In the genomic region with DNA sequence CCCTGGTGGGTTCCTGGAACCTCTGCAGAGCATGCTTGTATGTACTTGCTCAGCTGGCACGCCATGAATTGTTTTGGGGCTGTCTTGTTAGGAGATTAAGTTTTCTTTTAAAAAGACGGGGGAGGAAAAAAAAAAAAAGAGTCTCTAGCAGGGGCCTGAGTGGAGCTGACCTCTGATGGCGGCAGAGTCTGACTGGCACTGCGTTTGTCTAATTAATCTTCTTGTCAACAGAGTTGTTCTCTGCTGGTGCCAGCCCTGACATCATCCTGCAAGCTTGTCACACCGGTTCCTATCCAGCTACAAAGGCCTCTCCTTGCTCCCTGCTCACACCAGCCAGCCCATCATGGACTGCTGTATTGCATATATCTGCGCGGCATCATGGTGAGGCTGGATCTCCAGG, we compare ENCODE assay signal across 17 mouse cellular contexts.
A peak's percentile ranks its signal among the peaks of the same experiment; 100 is the strongest.
DNase-seq lines count a peak whose midpoint lies in the region; ATAC-seq and TF ChIP-seq lines count a peak whose summit lies in the region.
"Had no signal": no experiment of that assay in that cellular context is flagged by ENCODE, and none has a peak within 500 bp of the region (broad histone marks: within the 10 kb centered on the region; RNA-seq: fewer than 3 reads in every experiment).

No protein-coding gene starts in this region.

- ATAC-seq in lung, embryonic 14.5 days (ENCODE audit: insufficient read depth), result no peak
- peak; percentile 8; the same call in 1 of the 2 replicates for ATAC-seq in stomach, embryonic 14.5 days (ENCODE audit: insufficient number of reproducible peaks, insufficient read depth, low FRiP score, low read depth)
- ATAC-seq in CD4-positive, CD25-positive, alpha-beta regulatory T cell, adult 4 months, result no peak

- 35% methylated on average over 7 of the region's 7 CpGs for WGBS in lung, embryonic 14.5 days
- 59% methylated on average over 7 of the region's 7 CpGs for WGBS in embryonic facial prominence, embryonic 10.5 days
- WGBS in stomach, embryonic 14.5 days, result 44% methylated on average over 7 of the region's 7 CpGs

- H3K4me2 ChIP-seq in lung, embryonic 14.5 days, result no peak overlapping the region
- no peak overlapping the region for H3K4me2 ChIP-seq in stomach, embryonic 14.5 days (replicated peaks; ENCODE audit: low read depth, low read length)
- H3K4me2 ChIP-seq: liver, embryonic 15.5 days; midbrain, embryonic 11.5 days had no signal

- H3K4me1 ChIP-seq in lung, embryonic 14.5 days (ENCODE audit: insufficient read depth), result peaks cover 5% of the 10 kb centered on the region; the same call in 1 of the 2 replicates
- H3K4me1 ChIP-seq in embryonic facial prominence, embryonic 10.5 days, result peaks cover 43% of the 10 kb centered on the region
- H3K4me1 ChIP-seq in stomach, embryonic 14.5 days (ENCODE audit: control insufficient read depth, insufficient read depth, low read length), result peaks cover 8% of the 10 kb centered on the region

- TF ChIP-seq CTCF in lung, embryonic 14.5 days (IDR thresholded peaks at IDR 0.05; ENCODE audit: low read depth), result no peak

- H3K27ac ChIP-seq in lung, embryonic 14.5 days (ENCODE audit: low read depth), result 0 out of 2 replicates have a peak overlapping the region, but pooled peaks have one; percentile 8
- 0 out of 2 replicates have a peak overlapping the region, but pooled peaks have one; percentile 5 for H3K27ac ChIP-seq in embryonic facial prominence, embryonic 10.5 days (replicated peaks)
- peak overlapping the region; percentile 77; the same call in 1 of the 2 replicates for H3K27ac ChIP-seq in stomach, embryonic 14.5 days (ENCODE audit: low read length)
- H3K27ac ChIP-seq: liver, embryonic 15.5 days had no signal

- DNase-seq in embryo, embryonic 10 days (ENCODE audit: low spot score), result peak; percentile 39
- DNase-seq in embryo, embryonic 11 days, result no peak
- peak; percentile 45 for DNase-seq in lung, embryonic 14.5 days
- no peak for DNase-seq in lung, postnatal 25 days (ENCODE audit: low spot score)
- peak; percentile 47 for DNase-seq in embryonic facial prominence, embryonic 10.5 days (ENCODE audit: low spot score)
- DNase-seq in frontal cortex, postnatal 36 days (ENCODE audit: low spot score in 2 of 2), result no peak
- DNase-seq: adrenal gland, adult 2 months; cerebellum, postnatal 10 days; kidney, postnatal 25 days; left cerebral cortex, postnatal 4 days; right cerebral cortex, postnatal 25 days; thymus, postnatal 14 days had no signal

- no peaks in the 10 kb centered on the region for H3K27me3 ChIP-seq in lung, embryonic 14.5 days (ENCODE audit: insufficient read depth, low read length)
- peaks cover 53% of the 10 kb centered on the region for H3K27me3 ChIP-seq in embryonic facial prominence, embryonic 10.5 days (replicated peaks; ENCODE audit: low read depth, poor library complexity, severe bottlenecking)
- no peaks in the 10 kb centered on the region for H3K27me3 ChIP-seq in stomach, embryonic 14.5 days (ENCODE audit: control insufficient read depth, insufficient read depth, low read length)
- H3K27me3 ChIP-seq: liver, embryonic 15.5 days had no signal

- no peaks in the 10 kb centered on the region for H3K36me3 ChIP-seq in lung, embryonic 14.5 days (ENCODE audit: insufficient read depth)
- H3K36me3 ChIP-seq in embryonic facial prominence, embryonic 10.5 days (replicated peaks), result no peaks in the 10 kb centered on the region
- H3K36me3 ChIP-seq in stomach, embryonic 14.5 days (ENCODE audit: control insufficient read depth, insufficient read depth, low read length), result no peaks in the 10 kb centered on the region
- H3K36me3 ChIP-seq: liver, embryonic 15.5 days had no signal

- H3K4me3 ChIP-seq in lung, embryonic 14.5 days (ENCODE audit: low read depth, low read length), result no peak overlapping the region
- no peak overlapping the region for H3K4me3 ChIP-seq in embryonic facial prominence, embryonic 10.5 days
- no peak overlapping the region for H3K4me3 ChIP-seq in stomach, embryonic 14.5 days (ENCODE audit: low read depth, low read length)
- H3K4me3 ChIP-seq: liver, embryonic 15.5 days; myocyte had no signal

- H3K9ac ChIP-seq in lung, embryonic 14.5 days, result no peak overlapping the region
- H3K9ac ChIP-seq in stomach, embryonic 14.5 days (replicated peaks; ENCODE audit: low read depth, low read length), result no peak overlapping the region
- H3K9ac ChIP-seq: liver, embryonic 15.5 days had no signal

- no peaks in the 10 kb centered on the region for H3K9me3 ChIP-seq in lung, embryonic 14.5 days (ENCODE audit: low read depth, low read length)
- H3K9me3 ChIP-seq in embryonic facial prominence, embryonic 10.5 days, result no peaks in the 10 kb centered on the region
- no peaks in the 10 kb centered on the region for H3K9me3 ChIP-seq in stomach, embryonic 14.5 days (ENCODE audit: control insufficient read depth, low read depth, low read length)
- H3K9me3 ChIP-seq: liver, embryonic 15.5 days had no signal

Comparison
In these comparisons a context has a peak if more than half of its experiments do, and no peak if none do; other contexts are left out.
1. DNase-seq: peak in embryo, embryonic 10 days (single experiment), lung, embryonic 14.5 days (single experiment) and embryonic facial prominence, embryonic 10.5 days (single experiment); none in embryo, embryonic 11 days (single experiment), lung, postnatal 25 days (single experiment) and frontal cortex, postnatal 36 days (0 of 2).
2. H3K27ac ChIP-seq: peak in every context shown above with its lines; median percentile 77 in stomach, embryonic 14.5 days; 8 in lung, embryonic 14.5 days; 5 in embryonic facial prominence, embryonic 10.5 days.